Mouse (Mus musculus) adrenal gland, postnatal 36 days (tissue): ENCODE results near the gene Ifi206. TPM values are rescaled to one million over a fixed set of nuclear protein-coding genes. Genes with fewer than 3 reads are reported as not detected.

Experiments
- DNase-seq, 2 experiments: peaks; one replicate each; pipeline ENCODE4 v3.0.0; 2021; ENCODE audit warnings: mixed read lengths in 1 of 2
- microRNA-seq: library from miRNA; unstranded; fragments of <30 nt; microRNA quantifications from one replicate; pipeline ENCODE4 v1.2.0, GENCODE M21; 2021
- total RNA-seq, 2 experiments: library from RNA; stranded (reverse); gene quantifications; 2 replicates each; pipeline ENCODE4 v1.2.3; 2021

Ifi206 gene
- total RNA-seq, 2 experiments from 2014 or later = 0.53 to 1.0 TPM

DNA sequence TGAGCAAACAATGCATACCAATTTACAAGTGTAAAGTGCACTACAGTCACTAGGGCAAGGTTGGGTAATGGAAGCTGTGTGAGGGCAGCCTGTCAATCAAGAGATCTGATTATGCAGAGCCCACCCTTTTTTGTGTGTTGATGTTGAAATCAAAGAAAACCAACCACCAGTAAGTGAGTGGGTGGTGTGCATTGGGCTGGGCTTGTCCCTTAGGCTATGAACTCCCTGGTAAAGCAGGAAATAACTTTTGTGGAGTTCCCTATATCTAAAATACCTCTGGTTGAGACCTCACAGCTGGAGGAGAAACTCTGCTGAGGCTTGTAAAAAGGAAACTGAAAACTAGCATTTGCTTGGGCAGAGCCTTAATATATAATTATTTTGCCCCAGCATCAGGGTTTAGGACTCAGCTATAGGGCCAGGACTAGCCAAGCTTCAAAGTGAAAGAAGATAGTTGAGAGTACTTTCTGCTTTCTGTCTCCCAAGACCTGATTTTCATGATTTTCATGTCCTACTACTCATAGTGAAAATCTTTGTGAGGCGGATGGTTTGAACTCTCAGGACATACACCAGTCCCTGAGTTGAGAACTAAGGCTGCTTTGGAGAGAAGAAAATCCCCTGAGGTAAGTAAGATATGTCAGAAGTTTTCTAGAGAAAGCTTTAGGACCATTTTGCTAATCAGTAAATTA lies 71.8 kb downstream of the Ifi206 start:
- no peak for DNase-seq

DNA sequence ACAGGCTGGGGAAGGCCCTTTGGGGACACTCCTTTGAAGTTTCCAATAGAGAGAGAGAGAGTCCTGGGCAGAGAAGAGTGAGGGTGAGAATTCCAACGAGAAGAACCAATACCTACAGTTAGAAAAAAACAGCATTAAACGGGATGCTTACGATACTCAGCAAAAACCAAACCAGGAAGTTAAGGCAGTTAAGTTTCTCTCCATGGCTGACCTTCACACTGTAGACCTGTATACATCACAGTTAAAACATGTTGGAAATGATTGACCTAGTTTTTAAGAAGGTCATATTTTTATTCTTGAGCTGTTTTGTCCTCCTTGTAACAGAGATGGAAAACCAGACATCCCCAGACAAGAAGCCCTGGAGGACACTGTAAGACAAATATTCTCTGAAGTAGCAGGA lies 72.3 kb downstream of the Ifi206 start:
- no peak for DNase-seq

Small RNAs within 50 kb of the gene (microRNA-seq; reads per million reads assigned to microRNA genes)
- not detected for gene Gm44481

Other genes starting within 250 kb of the Ifi206 start
- not detected for gene Olfr418, start 225.0 kb downstream of the Ifi206 start, total RNA-seq
- not detected for gene Mptx2, start 213.3 kb downstream of the Ifi206 start, total RNA-seq
- gene Ackr1, start 157.3 kb downstream of the Ifi206 start, total RNA-seq = 1 to 10 TPM; 1.6 to 2.8 TPM
- 1 to 10 TPM in 1 of 2 experiments, under 1 TPM in 1; 0.53 to 2.1 TPM for gene Aim2, start 140.2 kb downstream of the Ifi206 start, total RNA-seq
- gene Cadm3, start 123.3 kb downstream of the Ifi206 start, total RNA-seq = 1 to 10 TPM; 6.8 to 9.3 TPM
- not detected for gene Ifi214, start 44.9 kb upstream of the Ifi206 start, total RNA-seq
- gene Ifi213, start 108.2 kb upstream of the Ifi206 start, total RNA-seq = 1 to 10 TPM in 1 of 2 experiments, under 1 TPM in 1; 0.69 to 1.8 TPM
- 1 to 10 TPM in 1 of 2 experiments, under 1 TPM in 1; 0.86 to 1.7 TPM for gene Ifi209, start 139.9 kb upstream of the Ifi206 start, total RNA-seq
- gene Ifi208, start 182.6 kb upstream of the Ifi206 start, total RNA-seq = 1 to 10 TPM; 1.1 to 2.1 TPM